Mouse (Mus musculus): ENCODE measurements around the gene Tmem269.

DNA sequence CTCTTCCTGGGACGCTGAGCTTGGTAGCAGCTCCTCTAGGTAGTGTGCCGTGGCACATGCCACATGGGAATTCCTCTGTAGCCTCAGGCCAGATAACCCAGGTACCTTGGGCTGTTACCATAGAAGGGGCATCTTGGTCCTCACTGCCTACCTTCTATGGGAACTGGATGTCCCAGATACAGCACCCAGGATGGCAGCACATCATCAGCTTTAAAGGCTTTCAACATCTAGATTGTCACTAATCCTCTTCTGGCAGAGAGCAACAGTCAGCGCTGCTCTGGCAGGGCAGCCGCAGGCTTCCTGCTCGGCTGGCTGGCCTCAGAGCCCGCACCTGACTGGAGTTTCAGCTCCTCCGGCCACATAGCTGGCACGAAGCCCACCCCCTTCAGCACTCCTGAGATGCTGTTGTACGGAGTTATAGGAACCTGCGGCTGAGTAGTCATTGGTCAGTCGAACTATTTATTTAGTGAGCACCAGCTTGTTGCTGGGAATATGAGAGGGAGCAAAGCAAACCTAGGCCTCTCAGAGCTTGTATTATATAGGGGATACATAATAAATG lies 30.5 kb upstream of the Tmem269 start:
- TF ChIP-seq CTCF (IDR thresholded peaks at IDR 0.05; ENCODE audit: control insufficient read depth, insufficient read depth, insufficient read length) = no peak
- TF ChIP-seq MYOD1 (IDR thresholded peaks at IDR 0.05; ENCODE audit: control insufficient read depth, insufficient read length, low read depth) = no peak
- TF ChIP-seq USF1 (IDR thresholded peaks at IDR 0.05; ENCODE audit: low read depth) = no peak
